ENCODE assay signal across 8 mouse cellular contexts in the genomic region with DNA sequence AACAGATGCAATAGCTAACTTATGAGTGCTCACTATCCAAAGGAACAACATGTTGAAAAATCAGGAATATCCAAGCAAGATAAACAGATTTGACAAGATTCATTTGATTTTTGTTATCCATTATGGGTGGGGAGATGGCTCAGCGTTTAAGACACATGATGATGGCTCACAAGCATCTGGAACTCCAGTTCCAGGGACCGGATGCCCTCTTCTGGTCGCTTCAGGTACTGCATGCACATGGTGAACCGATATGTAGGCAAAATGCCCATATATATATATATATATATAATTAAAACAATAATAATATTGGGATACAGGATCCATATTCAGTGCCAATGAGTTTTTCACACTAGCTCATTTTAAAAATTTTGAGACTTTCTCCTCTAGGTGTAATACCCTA. TPM values are rescaled to one million over a fixed set of nuclear protein-coding genes. Genes with fewer than 3 reads are reported as not detected.
A peak's percentile ranks its signal among the peaks of the same experiment; 100 is the strongest.
DNase-seq lines count a peak whose midpoint lies in the region; ATAC-seq and TF ChIP-seq lines count a peak whose summit lies in the region.

No protein-coding gene starts in this region.

- peak; percentile 71 for TF ChIP-seq CTCF in bone marrow, adult 2 months (IDR thresholded peaks at IDR 0.05; ENCODE audit: control insufficient read depth, insufficient read depth, low read length)

- H3K9me3 ChIP-seq in midbrain, embryonic 14.5 days (ENCODE audit: control insufficient read depth, low read length): no peaks in the 10 kb centered on the region
- H3K9me3 ChIP-seq in midbrain, embryonic 13.5 days: no peaks in the 10 kb centered on the region

- peak; percentile 22 for DNase-seq in gastrocnemius, adult 18-20 months (ENCODE audit: low spot score)
- DNase-seq in gastrocnemius, postnatal 25 days: no peak
- DNase-seq in midbrain, embryonic 14.5 days: peak; percentile 85
- DNase-seq in thymus, postnatal 10 days (ENCODE audit: low spot score in 2 of 2): peak; percentile 42 to 75

- WGBS in midbrain, embryonic 14.5 days: 13% methylated on average over 4 of the region's 4 CpGs
- WGBS in midbrain, embryonic 13.5 days: 21% methylated on average over 4 of the region's 4 CpGs
- 4% methylated on average over 4 of the region's 4 CpGs for WGBS in bone marrow, adult 2 months

- no peak for TF ChIP-seq POLR2A in bone marrow, adult 2 months (IDR thresholded peaks at IDR 0.05; ENCODE audit: borderline replicate concordance, control insufficient read depth, low read depth, low read length)

- no peak overlapping the region for H3K4me2 ChIP-seq in midbrain, embryonic 14.5 days (ENCODE audit: low read length)
- H3K4me2 ChIP-seq in midbrain, embryonic 13.5 days (replicated peaks): no peak overlapping the region

- no peak overlapping the region for H3K27ac ChIP-seq in midbrain, embryonic 14.5 days (replicated peaks; ENCODE audit: low read depth, low read length)
- no peak overlapping the region for H3K27ac ChIP-seq in midbrain, embryonic 13.5 days
- no peak overlapping the region for H3K27ac ChIP-seq in bone marrow, adult 2 months (ENCODE audit: control insufficient read depth, insufficient read depth, low read depth, low read length, poor library complexity)

- ATAC-seq in midbrain, embryonic 14.5 days (ENCODE audit: low FRiP score, low TSS enrichment): no peak
- no peak for ATAC-seq in midbrain, embryonic 13.5 days
- peak; percentile 62; the same call in 1 of the 2 replicates for ATAC-seq in erythroblast, adult 5-6 weeks (replicated peaks; ENCODE audit: low FRiP score, poor library complexity, severe bottlenecking)
- peak; percentile 68 for ATAC-seq in megakaryocyte progenitor cell, adult 5-6 weeks (replicated peaks; ENCODE audit: poor library complexity)

- no peak overlapping the region for H3K4me3 ChIP-seq in midbrain, embryonic 14.5 days (replicated peaks; ENCODE audit: low read depth, low read length)
- no peak overlapping the region for H3K4me3 ChIP-seq in midbrain, embryonic 13.5 days (replicated peaks)
- no peak overlapping the region for H3K4me3 ChIP-seq in bone marrow, adult 2 months (replicated peaks; ENCODE audit: control insufficient read depth, low read depth, low read length)

- H3K36me3 ChIP-seq in midbrain, embryonic 14.5 days (ENCODE audit: control insufficient read depth, insufficient read depth, low read length): no peaks in the 10 kb centered on the region
- H3K36me3 ChIP-seq in midbrain, embryonic 13.5 days: no peaks in the 10 kb centered on the region

- no peak overlapping the region for H3K9ac ChIP-seq in midbrain, embryonic 14.5 days (replicated peaks; ENCODE audit: low read length)
- no peak overlapping the region for H3K9ac ChIP-seq in midbrain, embryonic 13.5 days (replicated peaks)

- H3K27me3 ChIP-seq in midbrain, embryonic 14.5 days (ENCODE audit: control insufficient read depth, insufficient read depth, low read length): 0 out of 2 replicates have a peak, but pooled peaks cover 5% of the 10 kb centered on the region
- peaks cover 15% of the 10 kb centered on the region for H3K27me3 ChIP-seq in midbrain, embryonic 13.5 days

- H3K4me1 ChIP-seq in midbrain, embryonic 14.5 days (ENCODE audit: control insufficient read depth, insufficient read depth, low read length): peaks cover 7% of the 10 kb centered on the region; the same call in 1 of the 2 replicates
- H3K4me1 ChIP-seq in midbrain, embryonic 13.5 days (replicated peaks): peaks cover 9% of the 10 kb centered on the region; the same call in 1 of the 2 replicates
- H3K4me1 ChIP-seq in bone marrow, adult 2 months (ENCODE audit: control insufficient read depth, insufficient read depth, low read length): no peaks in the 10 kb centered on the region; the same call in 1 of the 2 replicates

RNA-seq across cellular contexts. Expression of gene Intu, which starts 5.7 kb away (rescaled TPM):
- total RNA-seq in gastrocnemius, adult 18-20 months (2021): 1 to 10 TPM; 2.1 to 2.3 TPM
- 1 to 10 TPM in 1 of 2 experiments, under 1 TPM in 1; 0.92 to 1.5 TPM for total RNA-seq in gastrocnemius, postnatal 25 days (2021)
- polyA plus RNA-seq in midbrain, embryonic 14.5 days (2014; fragmentation: Nextera tagmentation; extraction: Ambion mirVana): 3.7 and 3.8 TPM in 2 replicates
- polyA plus RNA-seq in midbrain, embryonic 13.5 days (2015; fragmentation: Nextera tagmentation; extraction: Ambion mirVana): 3.2 and 4.2 TPM in 2 replicates
- 0.83 and 1.3 TPM in 2 replicates for polyA plus RNA-seq in bone marrow, adult 2 months (2011; ENCODE audit: insufficient read depth, insufficient read length, low replicate concordance, missing spikeins)
- total RNA-seq in erythroblast, adult 5-6 weeks (2015; ENCODE audit: low replicate concordance): 0.42 and 2.7 TPM in 2 replicates
- total RNA-seq in erythroblast, adult 5-6 weeks (2017; ENCODE audit: low replicate concordance): 0.43 and 0.56 TPM in 2 replicates
- 2.9 and 3.7 TPM in 2 replicates for total RNA-seq in megakaryocyte progenitor cell, adult 5-6 weeks (2015)
- total RNA-seq in megakaryocyte progenitor cell, adult 5-6 weeks (2017): 2.5 and 3.0 TPM in 2 replicates

Comparison
In these comparisons a context has a peak if more than half of its experiments do, and no peak if none do; other contexts are left out.
1. ATAC-seq: peak in erythroblast, adult 5-6 weeks (single experiment) and megakaryocyte progenitor cell, adult 5-6 weeks (single experiment); none in midbrain, embryonic 14.5 days (single experiment) and midbrain, embryonic 13.5 days (single experiment).